Mouse (Mus musculus): Measurements from ENCODE around the gene Sp2.

- TF ChIP-seq CTCF (IDR thresholded peaks at IDR 0.05; ENCODE audit: low read depth): no peak
- TF ChIP-seq EP300 (IDR thresholded peaks at IDR 0.05; ENCODE audit: low read depth): no peak
Measured at GRCm38 (mm10) chr11:97024977-97025376, 42.2 kb upstream of the Sp2 start.
